Mouse (Mus musculus) right cerebral cortex, adult 2 months (tissue): ENCODE measurements around the gene Arl2.
"Not testable (repeated sequence)": the region's sequence is repeated elsewhere in the genome, so short reads cannot be mapped to it uniquely, and the experiment has no call there.

Experiments used
- DNase-seq, 2 experiments: peaks; one replicate each; pipeline ENCODE4 v3.0.0; 2021 to 2022; ENCODE audit warnings: low spot score in 2 of 2

Gene Arl2

GRCm38 (mm10) chr19:6141394-6141749 is at the start of gene Arl2:
TSS of gene Arl2 (minus strand) at chr19:6141548.
- peak; percentile 83 for DNase-seq

GRCm38 (mm10) chr19:6184131-6184530 is 42.8 kb upstream of the Arl2 start, which contains the start of gene Majin:
TSS of gene Majin (plus strand) at chr19:6184388.
- DNase-seq = no peak

- DNase-seq = peak; percentile 6 to 10
Observed at GRCm38 (mm10) chr19:6182534-6182933, 41.2 kb upstream of the Arl2 start.

DNA sequence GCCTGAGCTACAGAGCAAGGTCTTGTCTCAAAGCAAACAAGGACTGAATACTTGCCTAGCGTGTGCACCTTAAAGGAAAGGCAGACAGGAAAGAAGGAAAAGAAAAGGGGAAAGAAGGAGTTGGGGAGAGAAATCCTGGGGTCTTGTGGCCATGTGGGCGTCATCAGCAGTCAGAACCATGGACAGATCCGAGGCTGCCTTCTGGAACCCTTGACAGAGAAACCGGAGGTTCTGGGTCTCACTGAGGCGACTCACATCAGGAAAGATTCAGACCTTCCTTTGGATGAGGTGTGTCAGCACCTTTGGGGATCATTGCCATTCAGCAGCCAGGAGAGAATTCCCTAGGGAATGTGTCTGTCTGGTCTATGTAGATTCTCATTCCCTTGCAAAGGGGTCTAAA is 40.3 kb upstream of the Arl2 start:
- no peak for DNase-seq

DNA sequence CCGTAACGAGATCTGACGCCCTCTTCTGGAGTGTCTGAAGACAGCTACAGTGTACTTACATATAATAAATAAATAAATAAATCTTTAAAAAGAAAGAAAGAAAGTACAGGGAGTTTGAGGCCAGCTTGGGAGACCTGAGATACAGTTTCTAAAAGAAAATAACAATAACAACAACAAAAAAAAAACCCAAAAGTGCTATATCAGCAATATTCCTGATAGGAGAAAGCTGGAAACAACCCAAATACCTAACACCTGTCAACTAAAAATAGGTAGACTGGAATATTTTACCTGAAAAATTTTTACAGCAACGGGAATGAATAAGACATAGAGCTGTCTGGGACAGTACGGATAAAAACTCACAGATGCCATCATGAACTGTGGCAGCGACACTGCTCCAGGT is 37.4 kb upstream of the Arl2 start:
- no peak for DNase-seq

- no peak for DNase-seq
Observed at GRCm38 (mm10) chr19:6174771-6175170, 33.4 kb upstream of the Arl2 start.

GRCm38 (mm10) chr19:6171215-6171614 is 29.9 kb upstream of the Arl2 start:
- DNase-seq = no peak

GRCm38 (mm10) chr19:6166750-6167149 is 25.4 kb upstream of the Arl2 start:
- DNase-seq = no peak

- peak in 1 of 2 experiments; percentile 7 for DNase-seq
Observed at GRCm38 (mm10) chr19:6163872-6164547, 22.7 kb upstream of the Arl2 start.

GRCm38 (mm10) chr19:6157220-6157619 is 15.9 kb upstream of the Arl2 start:
- DNase-seq = no peak

DNA sequence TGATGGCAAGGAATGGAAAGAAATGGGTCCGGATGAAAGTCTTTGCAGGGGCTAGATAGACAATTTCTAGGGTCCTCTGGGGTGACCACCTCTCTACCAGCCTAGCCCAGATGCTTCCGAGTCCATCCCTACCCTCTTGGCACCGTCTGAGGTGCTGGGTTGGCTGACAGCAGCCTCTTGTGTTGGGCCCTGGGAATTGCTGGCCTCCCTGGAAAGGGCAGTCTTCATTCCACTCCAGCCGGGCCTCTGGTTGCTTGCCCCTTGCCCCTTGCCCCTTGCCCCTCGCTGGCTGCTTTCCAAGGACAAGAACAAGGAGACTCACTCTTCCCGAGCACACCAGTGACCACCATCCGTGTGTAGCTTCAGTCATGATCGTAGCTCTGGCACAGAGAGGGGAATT is 15.0 kb upstream of the Arl2 start:
- no peak for DNase-seq

DNA sequence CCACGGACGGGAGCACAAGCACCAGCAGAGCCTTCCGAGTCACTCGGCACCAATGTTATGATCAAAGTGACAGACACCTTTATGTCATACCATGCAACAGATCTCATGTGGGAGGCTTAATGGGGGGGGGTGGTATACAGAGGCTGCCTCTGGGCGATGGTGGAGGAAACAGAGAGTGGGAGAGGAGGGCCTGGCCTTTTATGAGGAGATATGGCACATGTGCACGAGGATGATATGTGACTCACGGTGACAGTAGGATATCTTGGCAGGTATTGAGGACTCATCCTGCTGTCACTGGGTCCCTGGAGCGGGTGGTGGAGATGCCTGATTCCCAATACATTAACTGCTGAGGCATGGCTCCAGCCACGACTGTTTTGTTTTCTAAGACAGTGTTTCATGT is 13.8 kb upstream of the Arl2 start:
- DNase-seq = no peak

GRCm38 (mm10) chr19:6144842-6145241 is 3.5 kb upstream of the Arl2 start:
- no peak for DNase-seq

GRCm38 (mm10) chr19:6140678-6141393 is 512 bp downstream of the Arl2 start, which contains the start of gene Batf2:
TSS of gene Batf2 (plus strand) at chr19:6140983.
- DNase-seq = peak; percentile 89 to 90

DNA sequence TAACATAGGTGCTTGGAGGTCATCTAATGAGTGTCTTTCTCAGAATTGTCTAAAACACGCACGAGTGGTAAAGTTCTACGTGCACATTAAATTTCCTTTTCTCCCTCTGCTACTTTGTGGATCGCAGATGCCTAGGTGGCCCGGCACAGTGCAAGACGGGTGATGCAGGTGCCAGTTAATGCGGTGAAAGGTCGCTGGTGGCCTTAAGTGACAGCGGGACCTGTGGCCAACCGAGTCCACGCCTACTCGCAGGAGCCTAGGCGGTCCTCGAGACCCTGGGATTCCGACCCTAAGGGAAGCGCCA is 1.0 kb downstream of the Arl2 start:
- no peak for DNase-seq

GRCm38 (mm10) chr19:6139701-6140100 is 1.6 kb downstream of the Arl2 start:
- DNase-seq = no peak

- DNase-seq = no peak
Observed at GRCm38 (mm10) chr19:6136397-6136796, 5.0 kb downstream of the Arl2 start.

GRCm38 (mm10) chr19:6133197-6133596 is 8.2 kb downstream of the Arl2 start:
- not testable (repeated sequence) for DNase-seq

GRCm38 (mm10) chr19:6132171-6132827 is 9.0 kb downstream of the Arl2 start:
- DNase-seq = no peak

GRCm38 (mm10) chr19:6130414-6131128 is 10.8 kb downstream of the Arl2 start:
- not testable (repeated sequence) for DNase-seq

DNA sequence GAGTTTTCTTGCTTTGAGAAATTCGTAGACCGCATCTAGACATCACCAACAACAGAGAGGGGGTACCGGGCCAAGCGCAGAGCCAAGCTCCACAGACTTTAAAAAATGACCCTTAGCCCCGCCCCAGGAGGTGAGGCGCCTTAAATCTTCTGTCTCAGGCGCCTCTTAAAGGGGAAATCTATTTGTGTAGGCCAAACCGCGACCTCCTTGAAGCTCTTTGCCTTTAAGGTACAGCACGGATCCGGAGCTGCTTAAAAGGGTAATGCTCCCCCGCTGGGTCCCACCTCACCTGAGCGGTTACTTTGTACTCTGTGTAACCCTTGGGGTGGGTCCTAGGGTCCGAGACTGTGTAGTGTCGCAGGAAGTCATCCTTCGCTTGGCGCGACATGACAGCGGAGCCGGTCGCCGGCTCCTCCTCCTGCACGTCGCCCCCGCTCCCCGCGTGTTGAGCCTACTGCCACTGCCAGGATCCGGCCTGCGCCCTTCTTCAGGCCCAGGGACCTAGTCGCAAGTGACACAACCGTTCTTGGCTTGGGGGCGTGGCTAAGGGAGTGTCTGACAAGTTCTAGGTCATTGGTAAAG is 13.5 kb downstream of the Arl2 start, which contains the start of gene Snx15:
Gene Snx15 (minus strand): TSS at position 545 of the 582 bp plus-strand sequence.
- peak; percentile 94 to 97 for DNase-seq
